Mouse (Mus musculus) forebrain, embryonic 12.5 days (tissue): Measurements from ENCODE around the gene Grik5. TPM values are rescaled to one million over a fixed set of nuclear protein-coding genes. Genes with fewer than 3 reads are reported as not detected.

Experiments
- ATAC-seq: fragments of 200-750 bp; cut with Nextera tagmentation; 2 replicates; pipeline ENCODE4 v1.8.0; 2017; ENCODE audit warnings: moderate TSS enrichment; ENCODE audit not compliant: low FRiP score
- H3K27ac ChIP-seq: fragments of 300-500 bp; sonication (generic); 2 replicates; pipeline ENCODE4 v1.5.1; 2016; ENCODE audit warnings: mild to moderate bottlenecking
- H3K27me3 ChIP-seq: fragments of 300-500 bp; sonication (generic); 2 replicates; pipeline ENCODE4 v1.6.1; 2016; ENCODE audit warnings: mild to moderate bottlenecking
- H3K36me3 ChIP-seq: fragments of 300-500 bp; sonication (generic); replicated peaks from 2 replicates; pipeline ENCODE4 v1.6.1; 2016; ENCODE audit warnings: mild to moderate bottlenecking
- H3K4me1 ChIP-seq: fragments of 300-500 bp; sonication (generic); 2 replicates; pipeline ENCODE4 v1.6.1; 2016
- H3K4me2 ChIP-seq: fragments of 300-500 bp; sonication (generic); 2 replicates; pipeline ENCODE4 v1.6.1; 2016; ENCODE audit warnings: mild to moderate bottlenecking, moderate library complexity
- H3K4me3 ChIP-seq: fragments of 300-500 bp; sonication (generic); replicated peaks from 2 replicates; pipeline ENCODE4 v1.5.1; 2016; ENCODE audit warnings: mild to moderate bottlenecking
- H3K9ac ChIP-seq: fragments of 300-500 bp; sonication (generic); 2 replicates; pipeline ENCODE4 v1.6.1; 2016; ENCODE audit warnings: mild to moderate bottlenecking
- H3K9me3 ChIP-seq: fragments of 300-500 bp; sonication (generic); 2 replicates; pipeline ENCODE4 v1.6.1; 2016
- WGBS: fragments of 180-500 bp; shearing (Covaris S2); methylation state at CpG from one replicate; pipeline ENCODE4 v1.1.7; 2016; 5-methylcytosine and 5-hydroxymethylcytosine counted together
- polyA plus RNA-seq: library from polyadenylated mRNA; unstranded; fragments of >200 nt; fragmentation: Nextera tagmentation; extraction: Ambion mirVana; gene quantifications from 2 replicates; pipeline ENCODE4 v1.2.1, GENCODE M21; 2016

Gene Grik5
- polyA plus RNA-seq, result 14.3 and 18.1 TPM in 2 replicates

DNA sequence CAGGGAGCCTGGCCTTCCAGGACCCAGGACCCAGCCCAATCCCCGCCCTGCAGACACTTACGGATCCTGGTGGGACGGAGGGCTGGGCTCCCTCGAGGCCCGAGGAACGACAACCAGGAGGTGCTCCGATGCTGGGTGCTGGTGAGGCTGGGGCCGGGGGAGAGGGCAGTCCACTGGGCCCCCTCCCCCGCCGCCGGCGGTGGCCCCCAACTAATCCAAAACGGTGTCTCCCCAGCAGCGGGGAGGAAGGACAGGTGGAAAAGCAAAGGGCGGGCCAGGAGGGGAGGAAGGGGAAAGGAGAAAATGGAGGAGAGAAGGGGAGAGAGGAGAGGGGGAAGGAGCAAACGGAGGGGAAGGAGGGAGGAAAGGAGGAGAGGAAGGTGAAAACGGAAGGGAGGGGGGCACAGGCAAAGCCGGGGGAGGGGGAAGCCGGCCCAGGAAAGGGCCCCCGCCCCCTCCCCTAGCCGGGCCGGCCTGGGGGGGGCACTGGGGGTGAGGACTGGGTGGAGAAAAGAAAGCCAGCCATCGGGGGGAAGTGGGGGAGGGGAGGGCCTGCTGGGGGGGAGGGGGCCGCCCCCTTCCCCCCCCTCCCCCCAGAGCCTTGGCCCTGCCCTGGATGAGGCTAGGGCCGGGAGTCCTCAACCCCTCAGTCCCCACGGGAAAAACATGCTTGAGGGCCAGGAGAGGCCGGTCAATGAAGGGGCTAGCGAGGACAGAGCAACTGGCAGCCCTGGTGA, at the start of gene Grik5, which contains the start of gene Zfp574:
Grik5 (minus strand) TSS at position 368 of the 737 bp plus-strand sequence.
Zfp574 (plus strand) TSS at position 589 of the 737 bp plus-strand sequence.
- Histone ChIP-seq H3K36me3 (peaks cover 13% of the 10 kb centered on the region), H3K9ac (peak within 1 kb of the TSS; percentile 95), H3K4me1 (peaks cover 73% of the 10 kb centered on the region), H3K4me3 (peak within 1 kb of the TSS; percentile 78), H3K9me3 (no peaks in the 10 kb centered on the region), H3K27me3 (no peaks in the 10 kb centered on the region), H3K4me2 (peak within 1 kb of the TSS; percentile 96), H3K27ac (peak within 1 kb of the TSS; percentile 95)
- 1% methylated on average over 27 of the region's 28 CpGs for WGBS
- ATAC-seq, result no peak

DNA sequence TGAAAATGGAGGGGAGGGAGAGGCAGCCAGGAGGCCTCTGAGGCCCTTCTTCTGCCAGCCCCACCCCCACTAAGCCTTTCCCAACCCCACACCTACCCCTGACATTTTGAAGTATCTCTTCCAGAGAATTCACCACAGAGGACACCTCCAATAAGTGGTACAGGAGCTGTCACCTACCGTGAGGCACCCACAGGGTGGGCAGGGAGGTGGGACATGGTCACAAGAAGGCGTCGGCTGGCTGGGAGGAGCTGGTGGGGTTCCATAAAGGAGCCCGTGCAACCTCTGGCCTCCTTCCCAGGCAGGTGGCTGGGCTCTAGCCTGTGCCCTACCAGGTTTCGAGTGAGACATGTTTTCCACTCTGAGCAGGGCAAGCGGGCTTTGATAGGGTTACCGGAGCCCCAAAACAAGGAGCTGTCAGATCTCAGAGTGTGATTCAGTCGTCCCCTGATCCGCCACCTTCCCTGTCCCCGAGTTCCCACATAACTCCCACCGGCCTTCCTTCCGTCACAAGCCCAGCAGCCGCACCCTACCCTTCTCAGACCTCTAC, 49.2 kb upstream of the Grik5 start:
- Histone ChIP-seq H3K27ac (no peak overlapping the region), H3K9me3 (no peaks in the 10 kb centered on the region), H3K9ac (no peak overlapping the region), H3K36me3 (no peaks in the 10 kb centered on the region), H3K4me2 (no peak overlapping the region), H3K4me3 (no peak overlapping the region), H3K27me3 (no peaks in the 10 kb centered on the region), H3K4me1 (no peaks in the 10 kb centered on the region)
- 75% methylated on average over 13 of the region's 13 CpGs for WGBS
- ATAC-seq, result no peak

DNA sequence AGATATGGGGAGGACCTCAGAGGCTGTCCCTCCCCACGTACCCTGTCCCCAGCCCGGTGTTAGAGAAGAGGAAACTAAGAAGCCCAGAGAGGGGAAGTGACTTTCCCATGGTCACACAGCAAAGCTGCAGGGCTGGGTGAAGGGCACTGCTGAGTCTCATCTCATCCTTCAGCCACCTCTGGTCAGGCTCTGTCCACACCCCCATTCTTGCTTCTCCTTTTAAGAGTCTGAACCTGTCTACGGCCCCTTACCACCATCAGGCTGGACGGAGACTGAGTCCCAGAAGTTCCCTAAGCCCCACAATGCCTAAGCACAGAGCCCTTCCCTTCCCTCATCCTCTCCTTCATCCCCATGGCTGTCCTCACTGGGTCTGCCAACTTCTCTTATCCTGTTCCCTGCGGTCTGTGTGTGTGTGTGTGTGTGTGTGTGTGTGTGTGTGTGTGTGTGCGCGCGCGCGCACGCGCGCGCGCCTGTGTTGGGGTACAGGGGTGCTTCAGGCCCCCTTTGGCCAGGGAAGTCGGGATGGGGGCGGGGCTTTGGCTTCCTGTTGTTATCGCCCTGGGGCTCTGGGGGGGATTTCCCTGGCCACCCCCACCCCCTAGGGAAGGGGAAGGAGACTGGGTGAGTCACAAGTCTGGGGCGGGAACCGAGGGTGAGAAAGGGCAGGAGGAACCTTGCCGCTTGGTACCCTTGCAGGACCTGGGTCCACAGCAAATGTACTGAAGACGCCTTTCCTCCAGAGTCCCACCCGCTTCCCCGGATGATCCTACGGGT, 48.1 kb upstream of the Grik5 start:
- H3K9ac ChIP-seq, result no peak overlapping the region
- H3K4me3 ChIP-seq, result no peak overlapping the region
- H3K4me2 ChIP-seq, result no peak overlapping the region
- no peak overlapping the region for H3K27ac ChIP-seq
- H3K36me3 ChIP-seq, result no peaks in the 10 kb centered on the region; the same call in 1 of the 2 replicates
- no peaks in the 10 kb centered on the region for H3K4me1 ChIP-seq
- no peaks in the 10 kb centered on the region for H3K27me3 ChIP-seq
- no peaks in the 10 kb centered on the region for H3K9me3 ChIP-seq
- WGBS, result 63% methylated on average over 15 of the region's 25 CpGs
- no peak for ATAC-seq

DNA sequence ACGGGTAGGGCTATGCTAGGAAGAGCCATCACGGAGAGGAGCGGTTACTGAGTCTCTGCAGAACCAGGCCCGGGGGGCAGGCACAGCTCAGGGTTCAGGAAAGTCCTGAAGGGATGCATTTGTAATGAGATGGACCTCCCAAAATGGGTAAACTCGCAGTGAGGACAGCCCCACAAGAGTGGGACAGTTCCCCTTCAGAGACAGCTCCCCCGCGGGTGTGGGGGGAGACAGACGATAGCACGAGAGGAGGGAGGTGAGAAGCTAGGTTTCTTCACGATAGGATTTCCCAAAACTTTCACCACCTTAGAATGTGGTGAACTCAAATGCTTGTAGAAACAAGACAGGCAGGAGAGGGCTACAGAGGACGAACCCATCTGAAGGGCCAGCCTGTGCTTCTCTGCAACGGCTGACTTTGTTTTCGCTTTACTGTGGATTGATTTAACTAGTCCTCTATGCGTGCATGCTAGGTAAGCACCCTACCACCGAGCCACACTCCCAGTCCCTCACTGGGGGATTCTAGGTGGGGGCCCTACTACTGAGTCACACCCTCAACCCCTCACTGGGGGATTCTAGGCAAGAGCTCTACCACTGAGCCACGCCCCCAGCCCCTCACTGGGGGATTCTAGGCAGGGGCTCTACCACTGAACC, 40.9 kb upstream of the Grik5 start:
- Histone ChIP-seq H3K27ac (no peak overlapping the region), H3K27me3 (no peaks in the 10 kb centered on the region), H3K9me3 (no peaks in the 10 kb centered on the region), H3K36me3 (peaks cover 3% of the 10 kb centered on the region), H3K4me3 (no peak overlapping the region), H3K4me2 (no peak overlapping the region), H3K4me1 (no peaks in the 10 kb centered on the region), H3K9ac (no peak overlapping the region)
- 88% methylated on average over 16 of the region's 16 CpGs for WGBS
- ATAC-seq, result no peak

DNA sequence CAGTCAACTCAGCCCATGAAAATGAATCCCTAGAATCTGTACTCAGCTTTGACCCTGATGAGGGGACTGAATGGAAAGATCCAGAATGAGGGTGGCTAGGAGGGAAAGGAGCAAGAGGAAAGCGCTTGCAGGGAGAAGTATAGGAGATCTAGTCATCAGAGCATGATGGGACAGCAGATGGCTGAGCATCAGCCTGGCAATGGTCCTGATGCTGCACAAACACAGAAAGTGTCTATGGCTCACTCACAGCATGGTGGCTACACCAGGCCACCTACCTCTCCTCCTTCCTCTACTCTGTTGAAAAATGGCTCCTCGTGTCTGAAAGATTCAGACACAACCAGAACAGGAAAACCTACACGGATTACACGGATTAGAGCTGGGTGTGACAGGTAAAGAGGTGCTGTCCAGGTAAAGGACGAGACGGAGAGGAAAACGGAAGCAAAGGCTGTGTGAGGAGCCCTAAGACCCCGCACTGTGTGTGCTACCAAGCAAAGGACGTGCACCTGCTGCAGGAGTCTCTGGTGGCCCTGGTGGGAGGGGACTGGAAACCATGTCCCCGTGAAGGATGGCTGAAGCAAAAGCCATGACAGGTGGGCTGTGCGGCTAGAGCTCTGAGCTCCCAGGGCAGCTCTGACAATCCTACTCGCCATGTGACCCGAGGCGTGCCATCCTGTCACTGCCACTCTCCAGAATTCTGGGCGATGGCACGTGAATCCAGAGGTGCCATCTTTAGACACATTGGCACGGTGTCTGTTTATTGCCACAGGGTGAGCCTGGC, 40.2 kb upstream of the Grik5 start:
- no peak overlapping the region for H3K4me3 ChIP-seq
- H3K27ac ChIP-seq, result no peak overlapping the region
- H3K9me3 ChIP-seq, result no peaks in the 10 kb centered on the region
- H3K9ac ChIP-seq, result no peak overlapping the region
- 88% methylated on average over 17 of the region's 17 CpGs for WGBS
- no peak overlapping the region for H3K4me2 ChIP-seq
- peaks cover 4% of the 10 kb centered on the region; the same call in 1 of the 2 replicates for H3K4me1 ChIP-seq
- peaks cover 3% of the 10 kb centered on the region for H3K36me3 ChIP-seq
- H3K27me3 ChIP-seq, result no peaks in the 10 kb centered on the region
- no peak for ATAC-seq

DNA sequence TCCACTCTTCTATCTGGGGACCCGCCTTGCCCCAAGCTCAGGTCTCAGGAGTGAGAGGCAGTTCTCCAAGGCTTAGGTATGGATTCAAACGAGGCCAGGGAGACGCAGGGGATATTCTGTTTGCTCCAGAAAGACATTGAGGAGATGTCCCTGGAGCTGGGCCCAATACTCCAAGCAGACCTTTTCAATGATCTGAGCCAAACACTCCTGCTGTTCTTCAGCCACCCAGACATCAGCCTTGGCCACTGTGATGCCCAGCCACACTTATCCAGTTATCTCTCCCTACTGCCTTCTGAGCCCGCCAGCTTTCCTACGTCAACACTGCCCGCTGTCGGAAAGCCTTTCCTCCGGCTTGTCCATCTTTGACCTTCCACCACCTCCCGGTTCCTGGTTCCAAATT, 38.2 kb upstream of the Grik5 start:
- ATAC-seq, result no peak
- Histone ChIP-seq H3K4me1 (peaks cover 14% of the 10 kb centered on the region), H3K9me3 (no peaks in the 10 kb centered on the region), H3K27ac (no peak overlapping the region), H3K4me3 (no peak overlapping the region), H3K36me3 (peaks cover 3% of the 10 kb centered on the region), H3K9ac (no peak overlapping the region), H3K4me2 (no peak overlapping the region), H3K27me3 (no peaks in the 10 kb centered on the region)
- 93% methylated on average over 9 of the region's 9 CpGs for WGBS

DNA sequence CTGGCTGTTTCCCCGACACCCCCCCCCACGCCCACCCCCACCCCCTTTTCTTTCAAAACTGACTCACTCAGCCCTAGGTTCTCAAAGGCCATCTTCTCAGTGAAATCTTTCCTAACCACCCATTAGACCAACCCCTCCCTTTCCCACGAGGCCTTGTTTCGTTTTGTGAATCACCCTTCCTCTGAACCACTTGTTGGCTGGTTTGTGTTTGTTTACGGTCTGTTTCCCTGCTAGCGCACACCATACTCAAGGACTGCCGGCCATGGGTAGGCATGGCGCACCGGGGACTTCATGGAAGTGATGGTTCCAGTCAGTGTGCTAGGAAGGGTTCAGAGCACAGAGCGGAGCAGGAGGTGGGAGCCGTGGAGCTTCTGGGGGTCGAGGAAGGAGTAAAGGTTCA, 37.2 kb upstream of the Grik5 start:
- H3K9me3 ChIP-seq, result no peaks in the 10 kb centered on the region
- H3K4me1 ChIP-seq, result peaks cover 14% of the 10 kb centered on the region
- H3K4me3 ChIP-seq, result no peak overlapping the region
- H3K36me3 ChIP-seq, result peaks cover 3% of the 10 kb centered on the region; the same call in 1 of the 2 replicates
- H3K4me2 ChIP-seq, result no peak overlapping the region
- no peak overlapping the region for H3K9ac ChIP-seq
- WGBS, result 84% methylated on average over 12 of the region's 12 CpGs
- no peak for ATAC-seq
- H3K27me3 ChIP-seq, result no peaks in the 10 kb centered on the region
- no peak overlapping the region for H3K27ac ChIP-seq

DNA sequence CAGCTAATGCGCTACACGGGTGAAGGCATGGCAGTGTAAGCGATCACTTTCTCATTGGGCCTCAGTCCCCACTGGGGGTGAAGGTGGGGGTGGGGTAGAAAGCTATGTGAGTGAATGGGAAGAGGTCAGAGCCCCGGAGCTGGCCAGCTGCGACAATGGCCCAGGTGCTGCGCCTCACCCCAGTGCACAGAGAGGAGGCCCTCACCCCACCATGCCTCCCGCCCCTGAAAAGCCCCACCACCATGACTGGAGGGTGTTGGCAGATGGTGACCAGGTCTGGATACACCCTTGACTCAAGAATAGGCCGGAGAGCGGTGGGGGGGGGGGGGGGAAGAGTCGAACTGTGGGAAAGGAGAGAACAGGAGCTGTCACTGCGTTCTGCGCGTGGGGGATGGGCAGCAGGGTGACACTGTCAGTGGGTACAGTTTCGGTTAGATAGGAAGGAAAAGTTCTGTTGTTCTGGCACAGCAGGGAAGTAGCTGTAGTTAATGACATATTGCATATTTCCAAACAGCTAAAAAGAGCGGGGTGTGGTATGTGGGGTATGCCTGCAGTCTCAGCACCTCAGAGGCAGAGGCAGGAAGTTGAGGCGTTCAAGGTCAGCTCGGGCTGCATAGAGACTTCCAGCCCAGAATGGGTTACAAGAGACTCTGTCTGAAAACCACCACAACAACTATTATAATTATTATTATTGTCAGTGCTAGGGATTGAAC, 34.8 kb upstream of the Grik5 start:
- Histone ChIP-seq H3K4me3 (no peak overlapping the region), H3K4me1 (peaks cover 14% of the 10 kb centered on the region), H3K27me3 (no peaks in the 10 kb centered on the region), H3K9me3 (no peaks in the 10 kb centered on the region), H3K9ac (no peak overlapping the region), H3K36me3 (no peaks in the 10 kb centered on the region), H3K27ac (no peak overlapping the region), H3K4me2 (no peak overlapping the region)
- ATAC-seq, result no peak
- 59% methylated on average over 16 of the region's 17 CpGs for WGBS

DNA sequence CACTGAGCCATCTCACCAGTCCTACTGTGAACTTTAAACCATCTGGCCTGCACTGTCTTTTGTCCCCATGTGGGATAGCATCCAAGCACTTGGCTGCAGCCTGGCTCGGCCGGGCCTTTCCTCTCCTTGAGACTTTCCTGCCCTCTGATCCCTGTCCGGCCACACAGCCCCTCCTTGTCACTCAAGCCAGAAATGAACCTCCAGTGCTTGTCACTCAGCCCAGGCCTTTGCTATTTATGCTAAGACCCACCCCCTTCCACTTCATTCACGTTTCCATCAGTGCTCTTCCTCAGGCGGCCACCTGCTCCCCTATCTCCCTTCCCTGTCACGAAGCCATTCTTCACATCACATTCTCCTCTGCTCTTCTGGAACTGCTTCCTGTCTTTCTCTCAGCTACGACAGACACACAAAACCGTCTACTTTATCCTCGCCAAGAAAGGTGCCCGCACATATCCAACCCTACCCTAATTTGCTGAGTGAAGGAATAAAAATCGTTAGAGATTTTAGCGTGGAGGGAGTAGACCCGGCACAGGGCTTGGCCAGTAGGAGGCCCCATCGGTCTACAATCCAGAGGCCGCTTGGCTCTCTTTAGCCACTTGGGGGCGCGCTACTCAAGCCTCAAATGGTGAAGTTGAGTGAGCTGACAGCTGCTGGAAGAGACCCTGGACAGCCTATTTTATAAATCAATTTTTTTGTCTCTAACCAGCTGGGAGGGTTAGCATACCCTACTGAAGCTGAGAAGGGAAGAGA, 33.4 kb upstream of the Grik5 start:
- H3K27ac ChIP-seq, result peak overlapping the region; percentile 56; the same call in 1 of the 2 replicates

DNA sequence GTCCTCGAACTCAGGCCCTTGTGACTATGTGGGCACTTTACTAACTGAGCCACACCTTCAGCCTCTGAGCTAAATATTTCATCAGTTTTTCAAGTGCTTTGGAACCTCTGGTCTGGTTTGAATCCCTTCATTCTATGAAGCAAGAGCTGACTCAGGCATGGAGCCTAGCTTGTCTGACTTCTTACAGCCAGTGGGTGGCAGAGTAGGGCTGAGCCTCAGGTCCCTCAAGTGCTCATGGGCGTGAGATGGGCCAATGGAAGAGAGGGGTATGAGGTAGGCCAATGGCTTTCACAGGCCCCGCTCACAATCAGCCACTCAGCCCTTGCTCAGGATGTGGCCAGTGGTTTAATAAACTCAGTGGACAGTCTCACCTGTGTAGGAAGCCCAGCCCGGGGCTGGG, 27.4 kb upstream of the Grik5 start:
- H3K27me3 ChIP-seq, result no peaks in the 10 kb centered on the region
- no peaks in the 10 kb centered on the region for H3K4me1 ChIP-seq
- H3K9ac ChIP-seq, result no peak overlapping the region
- no peak overlapping the region for H3K4me3 ChIP-seq
- H3K4me2 ChIP-seq, result no peak overlapping the region
- H3K9me3 ChIP-seq, result no peaks in the 10 kb centered on the region
- peaks cover 17% of the 10 kb centered on the region; the same call in 1 of the 2 replicates for H3K36me3 ChIP-seq
- 50% methylated on average over 4 of the region's 4 CpGs for WGBS
- no peak for ATAC-seq
- no peak overlapping the region for H3K27ac ChIP-seq

More for the DNA sequence above, 33.4 kb upstream of the Grik5 start:
- H3K4me1 ChIP-seq, result peaks cover 14% of the 10 kb centered on the region
- H3K9ac ChIP-seq, result no peak overlapping the region
- H3K9me3 ChIP-seq, result no peaks in the 10 kb centered on the region
- no peaks in the 10 kb centered on the region for H3K36me3 ChIP-seq
- WGBS, result 20% methylated on average over 17 of the region's 17 CpGs
- no peak overlapping the region for H3K4me2 ChIP-seq
- ATAC-seq, result peak; percentile 63
- no peak overlapping the region for H3K4me3 ChIP-seq
- H3K27me3 ChIP-seq, result no peaks in the 10 kb centered on the region
